Mouse (Mus musculus): ENCODE results near the gene Parp2.
"Not testable (repeated sequence)": the region's sequence is repeated elsewhere in the genome, so short reads cannot be mapped to it uniquely, and the experiment has no call there.

Parp2 gene

DNA sequence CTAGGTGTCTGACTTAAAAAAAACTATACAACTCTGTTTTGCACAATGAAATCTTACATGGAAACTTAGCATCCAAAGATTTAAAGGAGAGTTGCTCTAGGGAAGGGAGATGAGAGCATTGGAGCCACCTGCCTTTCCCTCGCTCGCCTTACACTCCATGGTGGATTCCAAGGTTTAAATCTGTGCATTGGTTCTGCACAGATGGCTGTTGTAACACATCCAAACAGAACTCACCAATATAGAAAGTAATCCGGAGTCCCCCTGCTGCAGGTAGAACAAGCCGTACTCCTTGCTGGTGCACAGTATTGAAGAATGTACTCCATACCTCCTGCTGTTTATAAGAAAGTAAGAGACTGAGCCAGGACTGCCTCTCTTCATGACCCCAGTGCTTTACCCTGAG is 18.9 kb downstream of the Parp2 start:
- DNase-seq (ENCODE audit: low read depth, low spot score) = no peak

GRCm38 (mm10) chr14:50829878-50830277 is 22.2 kb downstream of the Parp2 start:
- peak; percentile 29 for DNase-seq (ENCODE audit: low read depth, low spot score)

GRCm38 (mm10) chr14:50833964-50834363 is 26.3 kb downstream of the Parp2 start:
- DNase-seq (ENCODE audit: low read depth, low spot score) = peak; percentile 36

- no peak for DNase-seq (ENCODE audit: low read depth, low spot score)
These were observed 26.8 kb downstream of the Parp2 start for GRCm38 (mm10) chr14:50834435-50834834.

DNA sequence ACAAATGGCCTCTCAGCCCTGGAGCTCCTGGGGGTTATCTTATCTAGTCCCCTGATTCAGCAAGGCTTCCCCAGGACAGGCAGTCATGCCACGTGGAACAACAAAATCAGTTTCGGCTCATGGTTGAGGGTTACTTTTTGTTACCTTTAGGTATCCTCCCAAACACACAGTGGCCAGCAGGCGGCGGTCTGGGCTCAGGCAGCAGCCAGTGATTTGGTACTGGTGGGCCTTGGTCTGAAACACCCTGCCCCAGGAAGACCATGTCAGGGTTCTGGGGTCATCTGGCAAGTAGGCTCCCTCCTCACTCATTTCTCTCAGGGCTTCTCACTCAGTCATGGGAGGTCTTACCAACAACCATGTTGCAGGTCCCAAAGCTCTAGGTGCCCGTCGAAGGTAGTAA is 29.6 kb downstream of the Parp2 start:
- no peak for DNase-seq (ENCODE audit: low read depth, low spot score)

- DNase-seq (ENCODE audit: low read depth, low spot score) = no peak
These were observed 48.1 kb downstream of the Parp2 start for GRCm38 (mm10) chr14:50855788-50856187.

GRCm38 (mm10) chr14:50862641-50863040 is 55.0 kb downstream of the Parp2 start:
- DNase-seq (ENCODE audit: low read depth, low spot score) = no peak

DNA sequence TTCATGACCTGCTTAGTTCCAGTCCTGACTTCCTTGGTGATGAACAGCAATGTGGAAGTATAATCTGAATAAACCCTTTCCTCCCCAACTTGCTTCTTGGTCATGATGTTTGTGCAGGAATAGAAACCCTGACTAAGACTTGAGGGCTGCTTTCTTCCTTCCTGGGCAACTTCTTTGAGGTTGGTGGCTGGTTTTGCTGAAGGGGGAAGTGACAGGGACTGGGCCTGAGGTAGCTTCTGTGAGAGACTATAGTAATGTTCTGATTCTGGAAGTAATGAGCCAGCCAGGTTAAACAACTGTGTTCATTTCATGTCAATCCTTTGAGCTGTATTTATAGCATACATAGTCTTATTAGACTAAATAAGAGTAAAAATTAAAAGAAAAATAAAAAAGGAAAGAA is 57.4 kb downstream of the Parp2 start:
- DNase-seq (ENCODE audit: low read depth, low spot score) = not testable (repeated sequence)

GRCm38 (mm10) chr14:50866966-50867365 is 59.3 kb downstream of the Parp2 start:
- DNase-seq (ENCODE audit: low read depth, low spot score) = no peak

- DNase-seq (ENCODE audit: low read depth, low spot score) = no peak
These were observed 60.6 kb downstream of the Parp2 start for GRCm38 (mm10) chr14:50868211-50868610.

DNA sequence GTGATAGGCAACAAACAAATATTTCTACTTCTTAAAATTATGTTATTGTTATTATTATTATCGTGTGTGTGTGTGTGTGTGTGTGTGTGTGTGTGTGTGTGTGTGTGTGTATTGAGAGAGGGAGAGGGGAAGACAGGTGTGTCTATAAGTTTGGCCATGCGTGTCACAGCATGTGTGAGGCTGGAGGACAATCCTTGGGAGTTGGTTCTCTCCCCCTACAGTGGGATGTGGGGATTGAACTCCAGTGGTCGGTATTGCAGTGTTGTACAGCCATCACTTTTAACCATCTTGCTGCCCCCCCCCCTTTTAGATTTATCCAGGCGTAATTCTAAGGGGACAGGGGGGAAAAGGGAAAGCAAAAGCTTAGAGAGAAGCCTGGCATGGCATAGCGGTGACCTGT is 61.0 kb downstream of the Parp2 start:
- DNase-seq (ENCODE audit: low read depth, low spot score) = no peak

- peak; percentile 62 for DNase-seq (ENCODE audit: low read depth, low spot score)
These were observed 62.5 kb downstream of the Parp2 start, which contains the start of gene Tep1 for GRCm38 (mm10) chr14:50869889-50870804. Tep1 (minus strand) TSS chr14:50870560.

DNA sequence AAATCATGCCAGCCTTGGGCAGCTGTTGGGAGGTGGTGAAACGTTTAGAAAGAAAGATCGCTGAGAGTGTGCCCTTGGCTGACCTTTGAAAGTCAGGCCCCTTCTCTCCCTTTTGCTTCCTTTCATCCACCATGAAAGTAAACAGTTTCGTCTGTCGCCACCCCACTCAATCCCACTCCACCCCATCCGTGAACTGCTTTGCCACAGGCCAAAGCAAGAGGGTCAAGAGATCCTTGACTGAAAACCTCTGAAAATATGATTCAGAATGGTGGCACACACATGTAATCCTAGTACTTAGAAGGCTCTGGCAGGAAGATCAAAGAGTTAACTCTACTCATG is 63.1 kb downstream of the Parp2 start:
- DNase-seq (ENCODE audit: low read depth, low spot score) = no peak

Data from skeletal muscle tissue, adult 2 months (tissue).